Mouse (Mus musculus): ENCODE results near the gene Nell2. TPM values are rescaled to one million over a fixed set of nuclear protein-coding genes. Genes with fewer than 3 reads are reported as not detected.

Nell2 gene
- not detected for polyA plus RNA-seq (2017; shearing (Covaris generic))

GRCm38 (mm10) chr15:95527948-95528861 is at the start of gene Nell2:
TSS of gene Nell2 (minus strand) at chr15:95528559.

Other genes with a start within 250 kb of the Nell2 start
- not detected for gene Dbx2, start 127.4 kb upstream of the Nell2 start, polyA plus RNA-seq (2017; shearing (Covaris generic))